Mouse (Mus musculus) frontal cortex, postnatal 25 days (tissue): ENCODE results near the gene Vmn1r196.
"Not testable (repeated sequence)": the region's sequence is repeated elsewhere in the genome, so short reads cannot be mapped to it uniquely, and the experiment has no call there.

Experiments used
- DNase-seq, 2 experiments: peaks; one replicate each; pipeline ENCODE4 v3.0.0; 2022; ENCODE audit warnings: low spot score in 2 of 2

Vmn1r196 gene

GRCm38 (mm10) chr13:22289620-22290019 is at the start of gene Vmn1r196:
Gene Vmn1r196 (plus strand): TSS chr13:22289920.
- no peak for DNase-seq

GRCm38 (mm10) chr13:22243915-22244314 is 45.8 kb upstream of the Vmn1r196 start, which contains the start of gene Vmn1r194:
Gene Vmn1r194 (plus strand): TSS chr13:22244215.
- no peak for DNase-seq

DNA sequence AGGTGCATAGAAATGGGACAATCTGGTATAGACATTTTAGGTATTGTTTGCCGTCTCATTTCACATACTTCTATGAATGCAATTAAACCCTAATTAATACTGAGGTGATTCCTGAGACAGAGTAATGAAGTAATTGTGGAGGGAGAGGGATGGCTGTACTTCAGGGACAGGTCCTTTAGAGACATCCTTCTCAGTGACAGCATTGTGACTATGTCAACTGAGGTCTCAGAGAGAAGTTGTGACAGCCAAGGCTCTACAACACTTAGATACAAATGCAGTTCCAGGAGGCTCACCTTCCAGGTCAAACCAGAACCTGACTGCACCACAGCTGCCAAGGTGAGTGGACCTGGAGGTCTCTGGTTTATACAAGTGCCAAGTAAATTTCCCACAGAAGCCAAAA is 19.5 kb upstream of the Vmn1r196 start, which contains the start of gene Vmn1r195:
Vmn1r195 (plus strand) TSS at position 301 of the 400 bp plus-strand sequence.
- DNase-seq, result not testable (repeated sequence)

DNA sequence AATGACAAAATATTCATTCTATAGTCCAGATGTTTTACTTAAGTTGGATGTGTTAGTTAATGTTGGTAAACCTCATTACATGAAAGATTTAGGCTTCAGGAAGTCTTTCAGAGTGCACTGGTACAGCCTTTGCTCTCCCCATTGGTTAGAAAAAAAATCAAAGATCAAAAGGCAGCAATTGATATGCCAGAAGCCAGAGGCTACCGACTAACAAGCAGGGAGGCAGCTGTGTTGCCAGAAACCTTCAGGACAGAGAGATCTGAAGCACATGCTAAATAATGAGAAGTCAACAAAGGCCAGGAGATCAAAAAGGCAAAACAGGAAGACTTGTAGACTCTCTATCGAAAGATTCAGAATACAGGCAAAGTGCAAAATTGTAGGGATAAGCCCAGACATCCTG is 18.0 kb upstream of the Vmn1r196 start:
- DNase-seq, result no peak

DNA sequence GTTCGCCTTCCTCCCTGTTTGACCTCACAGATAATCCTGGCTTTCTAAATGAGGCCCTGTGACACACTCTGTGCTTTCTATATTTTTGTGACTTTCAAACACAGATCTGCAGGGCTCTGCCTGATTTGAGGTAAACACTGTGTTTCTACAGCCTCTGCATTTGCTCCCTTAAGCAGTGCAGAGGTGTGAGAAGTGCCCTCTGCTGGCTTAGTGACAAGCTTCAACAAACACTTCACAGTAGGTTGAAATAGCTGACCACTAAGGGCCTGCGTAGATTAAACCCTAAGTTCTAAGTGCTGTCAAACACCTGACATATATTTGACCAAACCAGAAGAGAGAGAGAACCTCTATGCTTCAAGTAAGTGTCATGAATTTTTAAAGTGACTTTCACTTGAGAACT is 5.1 kb upstream of the Vmn1r196 start:
- DNase-seq, result no peak

GRCm38 (mm10) chr13:22308075-22308474 is 18.4 kb downstream of the Vmn1r196 start:
- not testable (repeated sequence) for DNase-seq

DNA sequence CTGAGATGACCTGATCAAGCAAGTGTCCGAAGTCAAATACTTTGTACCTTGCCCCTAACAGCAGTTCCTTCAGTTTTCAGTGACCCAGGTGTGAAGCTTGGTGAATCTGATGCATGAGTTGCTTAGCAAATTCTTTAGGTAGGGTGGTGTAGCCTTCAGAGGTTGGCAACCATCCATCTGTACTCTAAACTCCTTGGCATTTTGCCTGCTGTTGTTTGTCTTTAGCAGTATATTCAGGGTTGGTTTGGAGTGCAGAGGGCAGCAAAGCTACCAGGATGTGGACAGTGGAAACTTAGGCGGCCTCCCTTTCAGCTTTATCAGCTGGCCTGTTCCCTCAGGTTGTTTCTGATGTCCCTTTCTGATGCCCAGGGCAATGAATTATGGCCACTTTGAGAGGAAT is 25.6 kb downstream of the Vmn1r196 start:
- no peak for DNase-seq

GRCm38 (mm10) chr13:22317366-22317765 is 27.6 kb downstream of the Vmn1r196 start:
- no peak for DNase-seq

- no peak for DNase-seq
Measured at GRCm38 (mm10) chr13:22320091-22320490, 30.4 kb downstream of the Vmn1r196 start.

- DNase-seq, result no peak
Measured at GRCm38 (mm10) chr13:22324289-22324688, 34.6 kb downstream of the Vmn1r196 start, which contains the start of gene Vmn1r197. Gene Vmn1r197 (plus strand): TSS chr13:22324589.

DNA sequence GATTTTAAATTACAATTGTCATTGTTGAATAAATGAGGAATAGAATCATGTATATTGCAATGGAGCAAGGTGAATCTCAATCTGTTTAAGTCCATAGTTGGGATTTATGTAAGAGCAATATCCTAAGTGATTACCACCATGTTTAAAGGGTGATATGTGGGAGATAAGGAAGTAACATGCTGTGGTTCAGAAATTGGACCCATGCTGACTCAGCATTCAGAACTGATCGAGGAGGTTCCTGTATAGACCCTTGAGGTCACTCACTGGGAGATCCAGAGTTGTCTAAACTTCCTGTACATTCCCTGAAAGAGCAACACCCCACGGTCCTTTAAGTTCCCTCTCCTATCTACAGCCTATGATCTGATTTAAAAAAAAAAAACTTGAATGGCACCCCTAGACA is 43.5 kb downstream of the Vmn1r196 start:
- DNase-seq, result no peak

DNA sequence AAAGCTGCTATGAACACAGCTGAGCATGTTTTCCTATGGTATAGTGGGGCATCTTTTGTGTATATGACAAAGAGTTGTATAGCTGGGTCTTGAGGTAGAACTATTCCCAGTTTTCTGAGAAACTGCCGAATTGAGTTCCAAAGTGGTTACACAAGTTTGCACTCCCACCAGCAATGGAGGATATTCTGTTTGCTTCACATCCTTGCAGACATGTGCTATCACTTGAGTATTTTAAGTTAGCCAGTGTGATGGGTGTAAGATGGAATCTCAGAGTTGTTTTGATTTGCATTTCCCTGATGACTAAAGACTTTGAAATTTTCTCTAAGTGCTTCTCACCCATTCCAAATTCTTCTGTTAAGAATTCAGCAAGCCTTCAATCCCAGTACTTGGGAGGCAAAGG is 45.8 kb downstream of the Vmn1r196 start:
- no peak for DNase-seq
